Mouse (Mus musculus) fat pad, adult 2 months (tissue): ENCODE measurements around the gene Pik3ca.

ENCODE experiments used
- DNase-seq: peaks from one replicate; pipeline ENCODE4 v3.0.0-alpha.2; 2011; ENCODE audit warnings: low read depth, low spot score; ENCODE audit errors: extremely low read depth

The Pik3ca gene

DNA sequence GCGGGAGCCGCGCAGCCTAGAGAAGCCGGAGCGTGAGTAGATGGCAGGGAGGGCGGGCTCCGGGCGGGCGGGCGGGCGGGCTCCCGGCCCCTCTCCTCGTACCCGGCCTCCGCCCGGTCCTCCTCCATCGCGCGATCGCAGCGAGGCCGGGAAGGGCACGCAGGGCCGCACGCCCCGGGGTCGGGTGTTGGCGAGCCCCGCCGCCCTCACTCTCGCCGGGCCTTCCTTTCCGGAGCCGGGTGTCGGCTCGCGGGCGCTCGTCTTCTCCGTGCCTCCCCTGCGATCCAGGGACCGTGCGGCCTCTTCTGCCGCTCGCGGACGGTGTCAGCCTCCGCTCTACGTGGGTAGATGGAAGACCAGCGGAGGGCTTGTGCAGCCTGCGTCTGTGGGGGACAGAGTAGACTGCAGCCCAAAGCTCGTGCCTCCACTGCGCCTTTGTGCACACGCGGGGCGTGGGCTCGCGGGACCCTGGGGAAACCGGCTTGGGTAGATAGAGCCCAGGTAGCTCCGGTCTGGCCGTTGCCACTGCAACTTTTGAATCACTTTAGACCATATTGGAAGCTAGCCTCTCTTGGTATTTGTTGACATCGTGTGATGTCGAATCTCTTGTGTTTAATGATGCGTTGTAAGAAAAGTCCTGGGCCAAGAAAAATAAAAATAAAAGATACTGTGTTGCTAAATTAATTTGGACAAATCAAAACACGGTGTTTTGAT is at the start of gene Pik3ca:
Gene Pik3ca (plus strand): TSS at position 211 of the 714 bp plus-strand sequence.
- no peak for DNase-seq

DNA sequence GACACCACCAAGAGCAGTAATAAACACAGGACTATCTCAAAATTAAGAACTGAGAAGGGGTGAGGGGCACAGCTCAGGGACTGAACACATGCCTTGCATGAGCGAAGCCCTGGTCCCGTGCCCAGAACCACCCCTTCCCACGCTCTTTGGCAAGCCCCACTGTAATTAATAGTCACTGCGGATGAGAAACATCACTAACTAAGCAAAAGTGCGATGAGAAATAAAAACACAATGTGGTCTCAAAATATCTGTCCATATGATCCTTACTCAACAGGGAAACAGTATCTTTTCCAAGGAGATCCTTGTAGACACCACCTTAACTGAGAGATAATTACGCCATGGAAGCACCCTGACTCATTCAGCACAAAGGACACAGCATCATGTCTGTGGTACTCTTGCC is 49.6 kb upstream of the Pik3ca start:
- no peak for DNase-seq

DNA sequence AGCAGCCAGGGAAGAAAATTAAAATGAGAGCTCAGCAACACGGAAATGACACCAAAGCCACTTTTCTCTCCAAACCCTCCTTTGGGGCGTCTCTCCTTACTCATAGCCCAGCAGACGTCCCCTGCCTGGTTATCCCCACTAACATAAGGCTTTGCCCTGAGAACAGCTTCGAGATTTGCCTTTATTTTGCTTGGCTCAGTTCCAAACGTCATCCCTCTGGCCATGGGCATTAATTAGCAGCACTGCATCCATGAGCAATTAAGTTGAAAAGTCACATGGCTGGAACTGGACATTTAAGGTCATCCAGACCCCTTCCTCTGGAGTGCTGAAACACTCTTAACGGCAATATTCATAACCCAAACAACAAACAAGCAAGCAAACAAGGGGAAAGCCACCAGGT is 36.2 kb upstream of the Pik3ca start:
- no peak for DNase-seq

DNA sequence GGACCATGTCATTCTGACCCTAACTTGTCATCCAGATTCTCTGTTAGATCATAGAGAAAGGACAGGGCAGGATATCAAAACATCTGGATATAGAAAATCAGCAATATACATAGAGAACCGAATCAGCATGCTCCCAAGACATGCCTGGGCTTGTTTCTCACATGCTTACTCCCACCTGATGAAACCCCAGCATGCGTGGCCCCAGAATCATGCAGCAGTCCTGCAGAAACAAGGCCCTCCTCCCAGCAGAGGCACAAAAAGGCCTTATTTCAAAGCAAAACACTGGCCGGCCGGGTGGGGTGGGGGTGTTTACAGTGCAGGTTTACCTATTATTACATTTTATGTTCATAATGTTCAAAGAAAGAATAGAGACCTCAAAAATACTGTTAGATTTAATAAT is 33.3 kb upstream of the Pik3ca start:
- DNase-seq, result no peak

DNA sequence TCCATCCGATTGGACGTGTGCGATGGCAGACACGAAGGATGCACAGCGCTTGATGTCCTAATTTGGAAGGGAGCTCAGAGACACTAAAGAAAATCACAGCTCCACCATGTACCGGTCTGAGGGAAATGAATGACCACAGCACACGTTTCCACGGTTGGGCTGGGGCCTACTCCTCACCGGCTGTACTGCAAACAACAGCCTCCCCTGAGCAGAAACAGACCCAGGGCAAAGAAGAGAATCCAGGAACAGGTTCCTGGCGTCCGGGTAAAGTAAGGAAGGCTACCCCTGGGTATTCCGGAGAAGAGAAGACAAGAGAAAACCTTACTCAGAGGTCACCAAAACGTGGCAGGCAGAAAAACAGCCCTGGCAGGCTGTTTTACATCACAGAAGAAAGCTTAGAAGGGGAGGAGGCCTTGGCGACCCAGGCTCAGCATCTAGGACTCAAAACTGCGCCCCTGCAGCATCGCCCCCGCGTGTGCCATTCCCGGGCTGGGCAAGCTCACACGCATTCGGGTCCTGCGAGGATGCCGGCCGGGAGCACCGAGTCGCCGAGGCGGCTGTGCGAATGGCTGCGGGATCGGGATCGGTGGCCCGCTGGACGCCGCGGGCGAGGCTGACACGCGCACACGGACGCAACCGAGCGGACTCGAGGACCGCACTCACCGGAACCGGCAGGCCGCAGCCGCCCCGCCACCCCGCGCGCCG is 32.5 kb upstream of the Pik3ca start:
- DNase-seq, result no peak

DNA sequence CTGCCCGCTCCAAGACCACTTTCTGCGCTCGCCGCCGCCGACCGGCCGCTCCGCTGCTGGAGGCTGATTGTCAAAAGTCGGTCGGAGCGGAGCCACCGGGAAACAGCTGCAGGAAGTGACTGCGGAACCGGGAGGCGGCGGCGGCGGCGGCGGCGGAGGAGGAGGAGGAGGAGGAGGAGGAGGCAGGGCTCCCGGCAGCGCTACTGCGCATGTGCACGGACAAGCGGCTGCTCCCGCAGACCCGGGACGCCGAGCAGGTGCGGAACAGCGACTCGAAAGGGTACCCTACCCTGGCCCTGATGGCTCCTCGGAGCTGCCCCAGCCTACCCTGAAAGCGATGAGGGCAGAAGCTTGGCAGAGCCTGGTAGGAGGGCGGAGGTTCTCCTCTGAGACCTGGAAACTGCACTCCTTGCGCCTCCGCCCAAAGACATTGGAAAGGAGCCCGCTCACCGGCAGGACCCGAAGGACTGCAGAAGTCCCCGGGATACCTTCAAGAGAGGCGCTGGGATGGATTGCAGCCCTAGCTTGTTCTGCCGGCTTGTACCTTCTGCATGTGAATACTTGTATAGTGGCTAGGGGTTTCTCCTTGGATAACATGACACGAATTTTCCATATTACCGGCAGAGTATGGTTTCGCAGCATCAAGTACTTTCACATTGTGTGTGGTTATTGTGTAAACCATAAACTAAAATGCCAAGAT is 31.8 kb upstream of the Pik3ca start, which contains the start of gene Zmat3:
Gene Zmat3 (minus strand): TSS at position 469 of the 700 bp plus-strand sequence.
- DNase-seq, result no peak

DNA sequence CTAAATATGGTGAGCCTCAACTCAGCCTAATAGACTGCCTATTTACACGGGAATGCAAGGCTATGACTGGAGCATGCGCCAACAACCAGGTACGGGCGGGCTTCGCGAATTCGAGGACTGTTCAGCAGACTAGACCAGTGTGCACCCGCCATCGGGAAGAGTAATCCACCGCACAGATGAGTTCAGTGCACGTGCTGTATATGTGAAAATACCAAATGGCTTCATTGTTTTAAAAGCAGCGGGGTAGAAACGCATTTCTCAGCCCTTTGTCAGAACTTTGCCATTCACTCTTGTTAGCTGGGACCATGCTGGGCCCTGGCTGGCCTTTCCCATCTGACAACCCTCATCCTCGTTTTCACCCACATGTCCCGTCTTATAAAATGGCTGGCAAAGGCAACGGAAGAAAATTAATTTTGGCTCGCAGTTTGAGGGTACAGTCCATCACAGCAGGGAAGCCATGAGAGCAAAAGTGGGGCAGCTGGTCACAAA is 31.2 kb upstream of the Pik3ca start:
- no peak for DNase-seq

DNA sequence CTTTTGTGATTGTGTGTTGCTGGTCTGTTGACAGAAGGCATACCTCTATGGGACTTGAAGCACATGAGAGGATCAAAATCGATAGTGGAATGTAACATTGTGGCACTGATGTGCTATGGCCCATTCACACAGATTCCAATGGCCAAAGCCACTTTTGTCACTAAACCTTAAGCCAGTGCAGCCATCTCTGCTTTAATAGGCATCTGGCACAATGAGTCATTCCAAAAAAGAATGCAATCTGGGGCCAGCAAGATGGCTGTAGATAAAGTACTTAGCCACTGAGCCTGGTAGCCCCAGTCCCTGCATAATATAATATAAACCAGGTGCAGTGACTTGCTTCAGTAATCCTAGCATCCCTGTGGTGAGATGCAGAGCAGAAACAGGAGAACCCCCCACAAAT is 30.0 kb upstream of the Pik3ca start:
- no peak for DNase-seq

DNA sequence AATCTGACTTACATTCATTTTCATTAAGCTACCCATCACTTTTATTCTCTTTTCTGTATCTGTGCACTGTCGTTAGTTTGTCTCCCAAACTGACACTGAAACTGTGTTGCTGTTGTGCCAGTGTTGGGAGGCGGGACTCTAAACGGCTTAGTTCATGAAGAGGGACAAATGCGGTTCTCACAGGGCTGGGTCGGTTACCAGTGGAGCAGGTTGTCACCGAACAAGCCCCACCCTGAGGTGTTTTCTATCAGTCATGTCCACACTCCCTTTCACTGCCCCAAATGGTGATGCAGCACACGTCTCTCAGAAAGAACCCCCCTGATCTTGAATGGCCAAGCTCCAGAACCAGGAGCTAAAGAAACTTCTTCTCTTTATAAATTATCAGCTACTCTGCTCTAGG is 25.5 kb upstream of the Pik3ca start:
- DNase-seq, result no peak

DNA sequence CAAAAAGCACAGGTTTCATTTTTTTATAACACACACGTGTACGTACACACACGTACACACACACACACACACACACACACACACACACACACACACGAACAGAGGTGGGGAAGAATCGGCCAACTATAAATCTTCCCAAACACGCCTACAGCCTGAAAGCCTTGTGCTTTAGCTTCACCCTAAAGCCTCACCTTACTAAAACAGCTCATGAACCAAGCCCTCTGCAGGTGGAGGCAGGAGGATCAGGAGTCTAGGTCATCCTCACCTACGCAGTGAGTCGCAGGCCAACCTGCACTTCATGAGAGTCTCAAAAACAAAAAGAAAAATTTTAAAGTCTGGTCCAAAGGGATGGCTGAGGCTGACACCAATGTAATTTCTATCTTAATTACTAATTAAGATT is 25.0 kb upstream of the Pik3ca start:
- DNase-seq, result no peak

DNA sequence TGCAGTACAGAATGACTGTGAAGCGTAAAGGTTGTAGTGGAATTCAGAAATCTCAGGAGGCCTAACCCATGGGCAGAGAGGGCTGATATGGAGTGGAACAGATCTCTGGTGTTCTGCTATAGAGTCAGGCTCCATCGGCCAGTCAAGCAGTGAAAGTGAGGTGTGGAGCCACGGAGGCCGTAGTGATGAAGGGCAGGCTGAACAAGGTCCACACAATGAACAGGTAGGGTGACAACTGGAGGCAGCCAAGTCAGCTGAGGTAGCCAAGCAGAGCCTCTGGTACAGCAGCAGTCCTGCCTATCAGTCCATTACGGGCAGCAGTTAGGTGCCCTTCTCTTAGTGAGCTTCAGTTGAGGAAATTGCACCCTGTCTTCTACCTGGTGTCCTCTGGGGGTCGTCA is 24.2 kb upstream of the Pik3ca start:
- DNase-seq, result no peak

DNA sequence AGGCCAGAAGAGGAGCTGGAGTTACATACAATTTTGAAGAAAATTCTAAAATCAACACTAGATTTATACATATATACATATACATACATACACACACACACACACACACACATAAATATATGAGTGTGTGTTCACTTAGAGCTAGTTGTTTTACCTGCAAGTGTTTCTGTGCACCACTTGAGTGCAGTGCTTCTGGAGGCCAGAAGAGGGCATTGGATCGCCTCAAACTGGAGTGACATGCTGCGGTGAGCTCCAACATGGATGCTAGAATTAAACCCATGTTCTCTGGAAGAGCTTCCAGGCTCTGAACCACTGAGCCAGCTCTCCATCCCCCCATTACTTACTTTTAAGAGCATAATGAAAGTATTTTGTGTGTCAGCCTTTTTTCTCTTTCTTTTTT is 17.6 kb upstream of the Pik3ca start:
- no peak for DNase-seq

DNA sequence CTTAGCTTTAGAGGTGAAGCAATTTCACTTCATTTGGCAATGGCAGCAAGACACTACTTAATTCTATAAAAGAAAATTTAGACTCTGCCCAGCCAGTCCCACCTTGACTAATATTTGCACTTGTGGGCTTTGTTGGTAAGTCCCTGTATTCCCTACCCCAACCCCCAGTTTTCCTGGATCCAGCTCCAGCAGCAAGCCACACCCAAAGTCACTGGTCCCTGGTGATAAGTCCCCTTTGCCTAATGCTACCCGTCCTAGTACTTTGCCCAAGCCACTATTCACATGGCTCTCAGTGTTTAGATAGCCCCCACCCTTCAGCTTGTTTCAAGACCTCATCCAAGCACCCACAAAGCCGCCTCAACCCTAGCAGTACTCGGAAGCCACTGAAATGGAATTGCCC is 15.9 kb upstream of the Pik3ca start:
- DNase-seq, result no peak

DNA sequence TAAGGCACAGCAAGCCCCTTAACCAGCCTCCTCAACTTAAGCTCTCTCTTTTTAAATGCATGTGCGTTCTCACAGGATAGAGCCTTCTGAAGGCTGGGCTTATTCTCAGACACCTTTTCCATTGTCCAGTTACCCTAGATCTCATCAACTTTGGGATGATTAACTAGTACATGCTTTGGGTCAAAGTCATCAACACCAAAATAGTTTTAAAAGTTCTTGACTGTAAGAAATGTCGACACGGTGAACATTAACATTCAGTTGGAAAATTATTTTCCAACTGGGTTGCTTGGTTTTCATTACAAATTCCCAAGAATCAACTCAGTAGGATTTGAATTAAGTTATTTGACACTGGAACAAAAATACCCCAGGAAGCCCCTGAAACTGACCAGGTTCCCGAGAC is 4.6 kb upstream of the Pik3ca start:
- no peak for DNase-seq

DNA sequence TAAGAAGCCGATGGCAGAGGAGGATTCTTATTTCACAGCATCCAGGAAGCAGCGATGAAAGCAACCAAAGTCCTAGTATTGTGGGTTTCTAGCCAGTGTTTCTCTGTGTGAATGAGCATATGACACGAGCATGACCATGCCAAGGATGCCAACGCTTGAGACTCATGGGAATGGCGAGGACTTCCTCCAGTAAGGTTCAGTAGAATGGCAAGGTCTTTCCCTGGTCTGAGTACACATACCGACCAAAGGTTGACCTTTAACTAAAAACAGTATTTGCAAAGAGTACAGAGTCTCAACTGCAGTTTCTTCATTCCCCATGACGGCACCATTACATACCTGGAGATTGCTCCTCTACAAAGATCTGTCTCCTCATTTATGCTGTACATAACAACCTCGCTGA is 3.5 kb upstream of the Pik3ca start:
- no peak for DNase-seq

DNA sequence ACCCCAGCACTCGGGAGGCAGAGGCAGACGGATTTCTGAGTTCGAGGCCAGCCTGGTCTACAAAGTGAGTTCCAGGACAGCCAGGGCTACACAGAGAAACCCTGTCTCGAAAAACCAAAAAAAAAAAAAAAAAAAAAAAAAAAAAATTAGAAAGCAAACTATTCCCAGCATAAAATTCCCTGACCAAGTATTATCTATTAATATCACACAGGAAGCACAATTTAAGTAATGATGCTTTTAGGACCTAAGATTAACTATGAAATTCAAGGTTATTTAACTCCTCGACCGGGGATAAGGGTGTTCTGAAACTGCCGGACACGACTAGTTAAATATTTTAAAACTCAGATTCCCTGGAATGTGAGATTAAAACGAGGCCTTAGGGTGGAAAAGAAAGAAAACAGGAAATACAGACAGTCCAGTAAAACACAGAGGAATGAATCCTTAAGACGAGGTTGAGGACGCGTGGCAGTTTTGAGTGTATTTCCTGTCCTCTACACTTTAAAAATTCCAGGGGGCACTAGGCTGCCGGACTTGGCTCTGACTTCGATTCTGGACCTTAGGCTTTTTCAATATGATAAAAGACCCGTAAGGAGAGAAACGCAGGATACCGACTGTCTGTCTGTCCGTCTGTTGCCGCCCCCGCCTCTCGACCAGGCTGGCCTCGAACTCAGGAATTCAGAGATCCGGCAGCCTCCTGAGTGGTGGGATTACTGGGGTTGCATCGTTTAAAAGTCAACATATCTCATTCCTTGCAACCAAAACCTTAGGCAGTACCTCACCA is 1.5 kb upstream of the Pik3ca start:
- no peak for DNase-seq

DNA sequence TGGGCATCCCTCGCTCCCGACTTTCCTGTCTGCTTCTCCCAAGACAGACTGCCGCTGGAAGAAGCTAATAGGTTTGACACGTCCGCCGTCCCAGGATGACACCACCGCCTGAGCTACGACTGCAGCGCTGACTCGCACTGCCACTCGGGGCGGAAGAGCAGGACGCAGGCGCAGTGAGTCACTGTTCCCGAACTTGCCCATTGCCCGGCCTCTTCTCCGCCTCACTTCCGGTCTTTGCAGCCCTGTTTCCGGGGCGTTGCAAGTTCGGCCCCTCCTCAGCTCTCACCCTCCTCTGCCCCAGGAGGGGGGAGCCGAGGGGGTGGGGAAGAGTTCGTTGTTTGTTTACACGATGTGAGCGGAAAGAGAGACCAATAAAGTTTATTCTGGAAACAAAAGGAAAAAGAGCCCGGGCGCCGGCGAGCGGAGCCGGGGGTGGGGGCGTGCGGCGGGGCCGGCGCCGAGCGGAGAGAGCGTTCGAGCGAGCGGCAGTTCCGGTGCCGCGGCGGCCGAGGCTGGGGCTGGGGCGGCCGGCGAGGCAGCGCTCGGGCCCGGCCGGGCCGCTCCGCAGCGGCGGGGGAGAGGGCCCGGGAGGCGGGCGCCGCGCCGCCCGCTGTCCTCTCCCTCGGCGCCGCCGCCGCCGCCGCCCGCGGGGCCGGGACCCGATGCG is 544 bp upstream of the Pik3ca start:
- DNase-seq, result peak; percentile 73

DNA sequence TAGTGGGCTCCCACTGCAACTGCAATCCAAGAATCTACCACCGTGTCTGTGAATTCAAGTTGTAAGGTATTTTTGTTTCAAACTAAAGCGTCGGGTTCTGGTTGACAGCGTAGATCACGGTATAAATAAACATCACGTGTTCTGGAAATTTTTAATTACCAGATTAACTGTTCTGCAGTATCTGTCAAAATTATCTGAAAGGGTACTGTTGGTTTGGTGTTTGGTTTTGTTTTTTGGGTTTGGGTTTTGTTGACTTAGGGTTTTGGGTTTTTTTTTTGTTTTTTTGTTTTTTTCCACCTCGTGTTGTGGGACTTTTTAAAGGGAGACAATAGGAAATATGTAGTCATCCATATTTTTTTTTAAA is 686 bp downstream of the Pik3ca start:
- DNase-seq, result no peak

DNA sequence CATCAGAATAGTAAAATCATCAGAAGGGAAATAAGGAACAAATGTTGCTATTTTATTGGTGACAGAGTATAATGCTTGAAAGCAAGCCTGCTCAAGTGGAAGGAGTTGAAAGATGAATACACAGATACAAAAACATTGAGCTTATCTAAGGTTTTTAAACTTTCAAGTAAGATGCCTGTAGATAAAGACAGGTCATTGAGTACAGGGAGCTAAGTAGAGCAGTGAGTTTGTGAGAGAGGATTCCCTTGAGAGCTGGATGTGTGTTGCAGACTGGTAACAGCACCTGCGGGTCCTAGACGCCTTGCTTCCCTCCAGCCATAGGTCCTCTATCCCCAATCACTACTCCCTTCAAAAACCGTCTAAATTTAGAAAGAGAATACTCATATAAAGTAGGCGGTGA is 1.2 kb downstream of the Pik3ca start:
- DNase-seq, result no peak

DNA sequence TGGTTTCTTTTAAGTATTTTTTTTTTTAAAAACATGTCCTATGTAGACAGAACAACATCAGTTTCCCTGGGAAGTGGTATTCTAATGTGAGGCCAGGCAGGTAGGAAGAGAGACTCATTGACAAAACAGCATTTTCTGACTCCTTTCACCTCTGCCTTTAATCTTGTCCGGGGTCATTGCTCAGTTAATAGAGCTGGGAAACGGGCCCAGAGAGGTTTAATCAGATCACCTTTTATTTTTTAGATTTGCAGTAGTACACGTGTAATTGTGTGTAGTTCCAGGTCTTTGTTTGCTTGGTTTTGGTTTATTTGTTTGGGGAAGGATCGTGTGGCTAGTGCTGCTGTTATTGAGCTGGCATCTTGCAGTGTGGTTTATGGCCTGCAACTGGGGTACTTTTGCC is 1.9 kb downstream of the Pik3ca start:
- no peak for DNase-seq

DNA sequence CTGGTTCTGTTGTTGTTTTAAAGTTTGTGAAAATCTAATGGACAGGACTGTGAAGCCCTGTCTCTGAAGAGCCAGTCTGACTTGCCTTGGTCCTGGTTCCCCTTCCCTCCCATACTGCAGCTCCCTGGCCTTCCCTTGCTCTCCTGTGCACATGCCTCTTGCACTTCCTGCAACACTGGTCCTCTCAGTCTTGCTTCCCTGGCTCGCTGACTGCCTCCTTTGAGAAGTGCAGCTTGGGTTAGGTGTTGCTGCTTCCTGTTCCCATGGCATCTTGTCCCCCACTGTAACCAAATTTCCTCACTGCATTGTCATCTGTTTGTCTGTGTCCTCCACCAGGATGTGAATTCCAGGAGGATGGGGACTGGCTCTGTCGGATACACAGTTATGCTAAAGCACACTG is 2.5 kb downstream of the Pik3ca start:
- no peak for DNase-seq
